Mouse (Mus musculus): ENCODE measurements around the gene Gm20518.

Gm20518 gene

DNA sequence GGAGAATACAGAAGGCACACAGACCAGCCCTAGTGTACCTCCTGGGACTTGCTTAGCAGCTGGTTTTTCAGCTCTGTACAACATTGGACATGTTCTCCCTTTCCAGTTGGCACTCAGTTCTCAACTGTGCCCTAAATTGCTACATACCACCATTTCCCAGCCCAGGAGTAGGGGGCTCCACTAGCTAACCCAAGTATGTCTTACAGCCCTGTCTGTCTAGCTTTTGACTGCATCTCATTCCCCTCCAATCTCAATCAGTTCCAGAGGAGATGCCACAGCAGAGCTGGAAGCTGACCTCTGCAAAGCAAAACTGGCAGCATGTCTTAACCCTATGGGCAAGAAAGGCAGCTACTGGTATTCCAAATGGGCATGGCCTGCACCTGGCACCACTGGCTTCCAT is 4.6 kb upstream of the Gm20518 start:
- in situ Hi-C loops (cut with MboI, MseI): no loop called here

DNA sequence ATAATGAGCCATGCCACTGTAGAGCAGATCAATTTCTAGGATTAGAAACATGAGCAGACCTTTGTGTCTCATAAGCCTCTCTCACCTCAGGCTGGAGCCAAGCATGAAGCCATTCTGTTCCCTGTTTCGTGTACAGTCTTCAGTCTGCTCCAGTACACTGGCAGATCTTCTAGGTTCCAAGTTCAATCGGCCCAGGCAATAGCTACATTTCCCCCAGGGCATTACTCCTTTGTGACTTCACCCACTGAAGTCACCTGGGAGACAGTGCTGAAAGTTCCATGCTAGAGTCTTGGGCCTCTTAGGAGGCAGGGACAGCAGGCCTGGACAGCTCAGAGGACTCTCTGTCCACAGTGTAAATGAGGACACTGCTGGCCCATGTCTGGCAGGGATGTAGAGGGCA is 2.5 kb upstream of the Gm20518 start, which contains the start of gene Tssk1:
Gene Tssk1, plus strand, starts transcription at position 301 of the 400 bp plus-strand sequence.
- in situ Hi-C loops (cut with MboI, MseI): no loop called here

DNA sequence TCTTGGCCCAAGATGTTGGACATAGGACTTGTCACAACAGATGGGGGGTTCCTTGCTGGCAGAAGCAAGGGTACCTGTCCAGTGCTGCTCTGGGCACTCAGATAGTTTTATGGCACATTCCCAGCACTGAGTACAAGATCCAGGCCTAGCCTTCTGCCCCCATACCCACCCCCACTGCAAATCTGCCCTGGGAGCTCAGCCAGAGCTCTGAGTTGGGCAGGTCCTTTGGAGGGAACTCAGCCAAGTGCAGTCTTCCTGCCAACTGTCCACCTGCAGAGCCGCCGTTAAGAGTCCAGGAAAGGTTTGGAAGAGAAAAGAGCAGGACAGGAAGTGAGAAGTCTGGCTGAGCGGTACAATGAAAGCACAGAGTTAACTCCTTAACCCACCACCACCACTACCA is 1.1 kb upstream of the Gm20518 start:
- in situ Hi-C loops (cut with MboI, MseI): no loop called here

DNA sequence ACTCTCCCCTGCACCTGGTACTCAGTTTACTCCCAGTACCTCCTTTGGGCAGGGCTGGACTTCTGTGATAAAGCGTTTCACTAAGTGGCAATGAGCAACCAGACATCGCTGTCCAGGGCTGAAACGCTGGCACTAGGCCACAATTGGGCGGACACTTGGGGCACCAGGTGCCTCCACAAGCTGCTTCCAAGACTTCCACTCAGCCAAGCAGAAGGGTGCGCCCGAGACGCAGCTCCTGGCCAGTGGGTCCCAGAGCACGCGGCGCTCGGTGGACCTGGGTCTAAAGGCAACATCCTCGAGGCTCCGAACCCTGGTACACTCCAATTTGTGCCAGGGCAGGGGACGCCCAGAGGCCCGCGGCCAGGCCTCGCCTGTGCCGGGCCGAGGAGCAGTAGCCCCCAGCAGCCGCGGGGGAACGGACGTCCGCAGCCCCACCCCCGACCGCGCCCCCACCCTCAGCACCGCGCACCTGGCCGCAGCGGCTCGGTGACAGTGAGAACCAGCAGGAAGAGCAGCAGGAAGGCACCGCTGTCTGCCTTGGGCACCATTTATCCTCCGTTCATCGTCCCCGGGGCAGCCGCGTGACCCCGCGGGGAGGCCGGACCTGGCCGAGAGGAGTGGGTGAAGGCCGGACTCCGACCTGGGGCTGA is 429 bp downstream of the Gm20518 start:
- in situ Hi-C loops (cut with MboI, MseI): no loop called here

DNA sequence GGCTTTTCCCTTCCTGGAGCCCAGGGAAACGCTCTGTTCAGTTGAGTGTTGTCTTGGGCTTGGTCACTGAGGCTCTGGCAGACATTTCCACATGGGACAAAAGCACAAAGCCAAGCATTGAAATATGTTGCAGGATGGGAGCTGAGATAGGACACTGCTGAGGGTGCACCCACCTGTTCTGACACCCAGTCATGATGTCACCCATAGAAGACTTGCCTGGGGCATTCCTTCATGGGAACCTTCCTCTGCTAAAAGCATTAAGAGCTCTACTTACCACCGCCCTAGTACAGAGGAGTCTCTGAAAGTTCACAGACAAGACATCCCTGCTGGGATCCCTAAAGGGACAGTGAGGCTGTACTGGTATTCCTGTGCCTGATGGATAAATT is 1.1 kb downstream of the Gm20518 start:
- in situ Hi-C loops (cut with MboI, MseI): no loop called here

DNA sequence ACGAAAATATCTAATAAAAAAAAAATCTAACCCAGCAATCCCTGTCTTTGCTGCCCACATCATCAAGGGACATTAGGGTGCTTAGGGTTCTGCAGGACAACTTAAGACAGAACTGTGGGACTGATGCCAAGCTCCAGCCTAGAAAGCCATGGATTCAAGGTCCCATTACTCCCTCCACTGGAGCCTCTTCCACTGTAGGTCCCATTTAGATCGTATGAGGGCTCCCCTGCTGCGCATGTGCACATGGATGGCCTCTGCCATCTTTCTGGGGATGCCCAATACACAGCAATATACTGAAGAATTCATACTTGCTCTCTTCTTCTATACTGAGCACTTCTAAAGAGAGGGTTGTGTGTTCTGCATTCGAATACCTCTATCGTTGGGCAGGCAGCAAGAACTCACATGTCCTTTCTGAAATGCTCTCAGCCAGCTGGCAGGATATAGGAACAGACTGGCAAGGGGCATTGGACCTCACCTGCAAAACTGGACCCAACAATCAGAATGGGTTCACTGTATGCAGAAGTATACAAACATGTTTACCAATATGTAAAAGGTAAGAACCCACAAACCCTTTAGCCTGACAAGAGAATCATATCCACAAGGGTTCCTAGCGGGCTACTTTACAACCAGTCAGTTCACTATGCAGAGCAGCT is 1.7 kb downstream of the Gm20518 start:
- in situ Hi-C loops (cut with MboI, MseI): no loop called here

DNA sequence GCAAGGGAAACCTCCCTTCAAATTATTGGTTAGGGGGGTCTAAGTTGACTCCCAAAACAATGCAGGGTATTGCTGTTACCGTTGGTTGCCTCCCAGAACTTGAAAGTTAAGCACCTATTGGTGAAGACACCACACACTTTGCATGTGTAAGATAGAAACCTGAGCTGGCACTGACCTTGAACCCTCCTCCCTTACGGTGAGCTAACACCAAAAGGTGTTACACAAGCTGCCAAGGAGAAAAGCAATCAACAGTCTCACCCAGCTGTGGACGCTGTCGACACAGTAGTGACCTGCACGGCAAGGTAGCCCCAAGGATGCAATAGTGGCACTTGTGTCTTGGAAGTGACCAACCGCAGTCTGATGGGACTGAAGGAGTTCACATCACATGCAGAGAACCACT is 7.4 kb downstream of the Gm20518 start:
- in situ Hi-C loops (cut with MboI, MseI): no loop called here

DNA sequence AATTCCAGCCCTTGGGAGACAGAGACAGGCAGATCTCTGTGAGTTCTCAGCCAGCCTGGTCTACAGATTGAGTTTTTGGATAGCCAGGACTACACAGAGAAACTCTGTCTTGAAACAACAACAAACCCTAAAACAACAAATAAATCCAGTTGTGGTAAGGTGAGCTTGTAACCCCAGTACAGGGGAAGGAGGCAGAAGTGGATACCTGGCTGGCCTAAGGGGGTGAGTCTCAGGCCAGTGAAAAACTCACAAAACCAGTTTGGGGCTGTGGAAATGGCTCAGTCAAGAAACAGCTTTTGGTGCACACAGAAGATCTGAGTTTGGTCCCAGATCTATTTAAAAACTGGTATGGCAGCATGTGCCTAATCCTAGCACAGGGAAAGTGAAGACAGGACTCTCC is 9.3 kb downstream of the Gm20518 start:
- in situ Hi-C loops (cut with MboI, MseI): no loop called here

DNA sequence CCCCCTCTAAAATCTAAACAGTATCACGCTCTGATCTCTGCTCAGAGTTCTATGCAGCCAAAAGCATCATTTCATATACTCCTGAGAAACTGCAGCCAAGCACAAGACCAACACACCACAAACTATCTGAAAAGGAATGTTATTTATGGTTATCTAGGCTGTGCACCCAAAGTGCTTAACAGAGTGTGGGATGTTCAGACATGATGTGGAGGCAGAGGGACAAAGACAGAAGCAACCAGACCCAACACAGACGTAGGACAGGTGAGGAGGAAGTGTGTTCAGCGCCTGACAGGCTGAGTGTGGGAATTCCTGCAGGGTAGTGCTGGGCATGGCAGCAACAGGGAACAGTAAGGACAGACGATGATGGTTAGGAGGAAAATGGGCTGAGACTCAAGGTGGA is 11.9 kb downstream of the Gm20518 start:
- in situ Hi-C loops (cut with MboI, MseI): no loop called here

DNA sequence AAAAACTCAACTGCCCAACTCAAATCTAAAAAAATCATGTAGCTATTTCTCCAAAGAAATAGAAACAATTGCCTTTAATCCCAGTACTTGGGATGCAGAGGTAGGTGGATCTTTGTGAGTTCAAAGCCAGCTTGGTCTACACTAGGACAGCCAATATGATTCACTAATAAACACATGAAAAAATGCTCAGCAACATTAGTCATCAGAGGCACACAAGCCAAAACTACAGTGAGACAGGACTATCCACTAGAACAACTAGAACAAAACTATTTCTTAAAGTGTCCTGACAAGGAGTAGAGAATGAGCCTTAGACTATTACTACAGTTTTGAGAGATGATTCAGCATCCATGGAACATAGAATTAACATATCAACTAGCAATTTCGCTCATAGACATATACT is 15.4 kb downstream of the Gm20518 start:
- in situ Hi-C loops (cut with MboI, MseI): no loop called here

DNA sequence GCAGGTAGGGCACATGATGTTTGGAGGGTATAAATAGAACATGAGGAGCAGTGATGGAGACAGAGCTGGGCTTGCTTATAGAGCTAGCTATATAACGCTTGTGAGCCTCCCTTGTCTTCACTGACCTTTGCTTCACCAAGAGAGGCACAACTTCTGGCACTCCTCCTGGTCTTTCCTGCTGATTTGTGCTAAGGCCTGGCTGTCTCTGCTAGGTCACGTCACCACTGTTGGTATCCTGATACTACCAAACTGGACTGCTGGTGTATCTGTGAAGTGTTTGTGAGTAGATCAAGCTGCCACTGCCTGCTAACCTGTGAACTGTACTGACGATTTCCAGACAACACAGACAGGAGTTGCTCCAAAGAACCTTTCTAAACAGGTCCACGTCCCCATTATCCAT is 16.3 kb downstream of the Gm20518 start:
- in situ Hi-C loops (cut with MboI, MseI): no loop called here

DNA sequence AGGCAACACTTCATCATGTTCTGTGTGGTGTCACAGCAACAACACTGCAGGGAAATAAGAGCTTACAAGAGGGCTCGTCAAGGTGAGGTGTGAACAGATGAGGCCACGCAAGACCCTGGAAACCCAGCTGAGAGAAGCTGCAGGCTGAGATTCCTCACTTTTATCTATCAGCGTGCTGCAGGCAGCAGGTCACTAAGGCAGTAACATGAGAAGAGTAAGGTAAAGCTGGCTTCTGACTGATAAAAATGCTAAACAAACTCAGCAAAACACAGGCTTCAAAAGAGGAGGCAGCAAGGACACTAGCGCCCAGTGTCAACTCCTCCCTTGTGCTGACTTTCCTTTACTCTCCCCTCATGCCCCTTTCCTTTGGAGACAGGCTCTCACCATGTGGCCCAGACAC is 18.5 kb downstream of the Gm20518 start:
- in situ Hi-C loops (cut with MboI, MseI): no loop called here

DNA sequence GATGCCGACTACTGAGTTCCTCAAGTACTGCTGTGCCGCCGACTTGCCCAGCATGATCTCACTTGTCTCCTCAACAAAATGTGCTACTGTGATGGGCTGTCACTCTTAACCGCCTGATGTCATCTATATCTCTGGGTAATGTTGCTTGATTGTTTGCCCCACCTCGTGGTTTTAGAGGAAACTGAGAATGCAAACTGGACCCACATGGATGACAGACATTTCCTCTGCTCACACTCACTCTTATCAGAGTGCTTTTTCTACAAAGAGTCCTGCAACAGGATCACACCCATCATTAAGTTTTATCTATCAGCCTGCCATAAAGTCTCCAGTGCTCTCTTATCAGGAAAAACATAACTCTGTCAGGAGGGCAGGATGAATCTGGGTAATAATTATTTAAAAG is 20.2 kb downstream of the Gm20518 start:
- in situ Hi-C loops (cut with MboI, MseI): no loop called here

DNA sequence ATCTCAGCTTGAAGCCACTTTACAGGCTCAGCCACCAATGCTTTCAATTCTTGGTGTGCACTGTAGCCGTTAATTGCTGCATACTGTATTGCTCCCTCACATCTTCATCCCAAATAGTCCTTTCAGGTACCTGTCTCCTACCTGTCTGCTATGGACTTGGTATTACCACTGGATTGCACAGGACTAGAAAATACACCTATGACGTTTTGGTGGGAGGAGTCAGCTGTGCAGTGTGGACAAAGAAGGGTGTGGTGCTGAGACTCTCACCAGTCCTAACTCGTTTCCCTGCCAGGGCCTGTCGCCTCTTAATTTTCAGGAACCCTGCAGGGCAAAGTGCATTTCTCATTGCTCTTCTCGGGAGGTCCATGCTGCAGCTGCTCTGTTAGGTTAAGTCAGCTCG is 25.7 kb downstream of the Gm20518 start:
- in situ Hi-C loops (cut with MboI, MseI): loop anchor here (10.0 kb wide), 1 partner anchor 329 kb away; no protein-coding TSS in a partner anchor

DNA sequence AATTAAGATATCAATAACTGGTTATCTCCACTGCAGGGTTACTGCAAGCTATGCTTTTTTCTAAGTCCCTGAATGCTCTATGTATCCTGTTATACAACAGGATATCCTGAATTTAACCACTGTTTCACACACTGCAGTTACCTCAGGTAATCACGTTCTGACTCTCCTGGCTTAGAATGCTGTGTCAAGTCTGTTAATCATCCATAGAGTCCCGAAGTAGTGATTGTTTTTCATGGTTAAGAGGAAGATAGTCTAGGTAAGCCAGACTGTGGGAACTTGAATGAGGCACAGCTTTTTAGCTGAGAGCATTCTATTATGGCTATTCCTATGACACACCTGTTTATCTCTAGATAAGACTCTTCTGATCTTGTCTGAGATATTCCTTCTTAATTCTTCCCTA is 26.2 kb downstream of the Gm20518 start:
- in situ Hi-C loops (cut with MboI, MseI): loop anchor here (10.0 kb wide), 1 partner anchor 330 kb away; no protein-coding TSS in a partner anchor

DNA sequence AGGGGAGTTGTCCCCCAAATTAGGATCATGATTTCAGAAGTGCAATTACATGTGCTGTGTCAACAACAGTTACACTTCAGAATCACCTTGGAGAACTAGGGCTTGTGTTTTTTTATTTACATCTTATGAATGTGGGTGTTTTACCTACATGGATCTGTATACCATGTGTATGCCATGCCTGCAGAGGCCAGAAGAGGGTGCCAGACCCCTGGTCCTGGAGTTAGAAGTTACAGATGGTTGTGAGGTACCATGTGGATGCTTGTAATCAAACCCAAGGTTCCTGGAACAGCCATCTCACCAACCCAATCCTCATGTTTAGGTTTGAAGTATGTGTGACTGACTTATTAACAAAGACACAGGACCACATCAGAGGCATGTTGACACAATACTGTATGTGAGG is 32.9 kb downstream of the Gm20518 start:
- in situ Hi-C loops (cut with MboI, MseI): no loop called here

DNA sequence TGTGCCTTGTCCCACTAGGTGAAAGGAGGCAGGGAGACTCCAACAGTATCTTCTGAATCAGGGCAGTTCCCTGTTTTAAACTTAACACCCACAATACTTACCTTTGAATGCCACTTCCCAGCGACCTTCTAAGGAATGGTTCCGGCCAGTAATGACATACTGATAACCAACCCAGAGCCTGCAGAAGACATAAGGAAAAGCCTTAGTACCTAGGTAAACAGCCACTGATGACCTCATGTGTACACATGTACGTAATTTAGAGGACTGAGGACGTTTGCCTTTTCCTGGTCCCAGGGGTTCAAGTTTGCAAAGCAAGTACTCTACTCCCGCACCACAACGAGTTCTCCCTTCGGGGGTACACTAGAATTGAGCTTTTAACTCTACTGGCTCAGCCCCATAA is 34.3 kb downstream of the Gm20518 start:
- in situ Hi-C loops (cut with MboI, MseI): no loop called here

DNA sequence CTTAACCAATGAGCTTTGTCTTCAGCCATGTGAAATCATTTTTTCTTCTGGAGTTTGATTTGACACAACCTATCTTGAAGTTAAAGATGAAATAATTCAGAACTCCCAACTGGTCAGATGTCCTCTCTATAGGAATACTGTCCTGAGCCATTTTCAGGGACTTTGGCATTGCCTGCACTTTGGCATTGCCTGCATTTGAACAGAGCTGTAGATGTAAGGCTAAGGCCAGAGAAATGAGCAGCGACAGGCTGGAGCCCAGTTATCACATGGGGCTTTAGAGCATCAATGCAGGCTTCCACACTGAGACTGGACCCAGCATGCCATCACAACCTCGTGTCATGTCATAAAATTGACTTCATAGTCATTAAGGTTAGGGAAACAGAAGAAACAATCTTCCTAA is 38.2 kb downstream of the Gm20518 start:
- in situ Hi-C loops (cut with MboI, MseI): no loop called here

DNA sequence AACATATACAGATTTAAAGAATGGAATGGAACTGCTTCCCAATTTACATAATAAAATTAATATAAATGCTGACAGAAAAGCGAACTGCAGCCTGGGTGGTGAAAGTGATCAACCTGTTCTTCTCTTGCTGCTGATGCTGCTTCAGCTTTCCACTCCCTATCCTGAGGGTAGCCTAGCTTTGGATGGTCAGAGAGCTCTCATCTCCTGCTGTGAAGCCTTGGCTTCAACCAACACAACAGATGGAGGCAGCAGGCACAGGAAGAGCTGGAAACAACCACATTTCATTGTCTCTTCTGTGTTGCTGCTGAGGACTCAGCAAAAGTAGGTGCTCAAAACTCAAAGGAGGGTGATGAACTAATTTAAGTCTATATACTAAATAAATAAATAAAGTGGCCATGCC is 39.6 kb downstream of the Gm20518 start:
- in situ Hi-C loops (cut with MboI, MseI): no loop called here

DNA sequence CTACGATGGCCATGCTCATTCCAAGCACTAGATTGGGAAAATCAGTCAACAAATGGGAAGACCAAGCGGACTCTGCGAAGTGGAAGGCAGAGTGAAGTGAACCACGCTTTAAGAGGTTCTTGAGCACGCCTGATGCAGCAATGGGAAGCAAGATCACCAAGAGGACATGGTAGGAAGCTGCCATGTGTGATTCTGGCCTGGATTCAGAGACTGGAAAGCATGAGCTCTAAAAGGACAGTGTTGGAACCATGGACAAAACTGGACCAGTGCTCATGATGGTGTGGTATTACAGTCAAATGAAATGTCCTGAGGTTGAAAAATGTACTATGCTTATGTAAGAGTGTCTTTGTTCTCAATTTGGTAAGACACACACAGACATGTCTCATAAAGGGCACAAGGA is 40.1 kb downstream of the Gm20518 start:
- in situ Hi-C loops (cut with MboI, MseI): no loop called here

DNA sequence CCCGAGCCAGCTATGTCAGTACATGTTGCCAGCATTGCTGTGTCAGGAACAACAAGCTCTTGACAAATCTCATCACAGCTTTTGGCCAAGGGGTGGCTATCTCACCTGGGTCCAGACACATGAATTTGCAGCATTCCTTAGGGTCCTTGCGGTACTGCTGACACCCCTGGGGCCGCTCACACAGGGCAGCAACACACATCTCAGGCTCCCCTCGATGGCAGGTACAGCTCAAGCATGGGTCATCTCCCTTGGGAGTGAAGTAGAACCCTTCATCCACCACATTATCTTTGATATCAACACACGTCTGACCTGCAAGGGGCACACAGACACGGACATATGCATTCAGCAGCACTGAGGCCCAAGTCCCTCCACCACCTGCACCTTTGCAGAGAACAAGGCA is 42.0 kb downstream of the Gm20518 start:
- in situ Hi-C loops (cut with MboI, MseI): no loop called here

DNA sequence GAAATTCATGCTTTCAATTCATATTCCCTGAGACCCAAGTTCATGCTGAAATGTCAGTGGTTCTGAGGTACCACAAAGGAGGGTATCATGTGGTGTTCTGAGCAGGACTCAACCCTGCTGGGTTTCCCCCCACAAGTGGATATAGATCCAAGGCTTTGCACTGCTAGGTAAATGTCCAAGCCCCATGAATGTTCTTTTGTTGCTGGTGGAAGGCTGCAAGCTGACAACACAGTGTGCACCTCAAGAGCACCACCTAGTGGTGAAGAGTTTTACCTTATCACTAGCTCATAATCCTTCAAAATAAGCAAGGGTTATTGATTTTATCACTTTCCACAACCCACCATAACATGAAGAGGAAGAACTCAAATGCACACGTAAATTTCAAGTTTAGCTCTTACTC is 42.5 kb downstream of the Gm20518 start:
- in situ Hi-C loops (cut with MboI, MseI): no loop called here

DNA sequence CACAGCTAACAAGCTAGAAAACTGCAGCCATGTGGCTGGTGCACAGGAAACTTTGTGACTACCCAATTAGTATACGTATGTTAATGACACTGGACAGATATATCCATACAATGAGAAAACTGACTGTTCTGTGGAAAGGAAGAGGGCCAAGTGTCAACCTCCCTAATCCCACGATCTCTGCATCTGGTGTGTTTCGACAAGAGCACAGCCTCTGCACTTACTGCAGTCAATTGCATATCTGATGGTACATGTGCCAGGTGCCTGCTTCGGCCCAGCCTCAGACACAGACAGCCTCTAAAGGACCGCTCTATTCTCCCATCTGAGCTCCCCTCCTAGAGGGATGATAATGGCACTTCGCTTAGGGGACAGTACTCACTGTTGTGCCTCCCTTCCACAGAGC is 43.0 kb downstream of the Gm20518 start:
- in situ Hi-C loops (cut with MboI, MseI): no loop called here

Data from regulatory T cell (primary cell).